Mouse (Mus musculus) layer of hippocampus, adult 9-11 months (tissue): Measurements from ENCODE around the gene Nrm.
"Not testable (repeated sequence)": the region's sequence is repeated elsewhere in the genome, so short reads cannot be mapped to it uniquely, and the experiment has no call there.

Source experiments
- DNase-seq: peaks from one replicate; pipeline ENCODE4 v3.0.0; 2022

Nrm gene

DNA sequence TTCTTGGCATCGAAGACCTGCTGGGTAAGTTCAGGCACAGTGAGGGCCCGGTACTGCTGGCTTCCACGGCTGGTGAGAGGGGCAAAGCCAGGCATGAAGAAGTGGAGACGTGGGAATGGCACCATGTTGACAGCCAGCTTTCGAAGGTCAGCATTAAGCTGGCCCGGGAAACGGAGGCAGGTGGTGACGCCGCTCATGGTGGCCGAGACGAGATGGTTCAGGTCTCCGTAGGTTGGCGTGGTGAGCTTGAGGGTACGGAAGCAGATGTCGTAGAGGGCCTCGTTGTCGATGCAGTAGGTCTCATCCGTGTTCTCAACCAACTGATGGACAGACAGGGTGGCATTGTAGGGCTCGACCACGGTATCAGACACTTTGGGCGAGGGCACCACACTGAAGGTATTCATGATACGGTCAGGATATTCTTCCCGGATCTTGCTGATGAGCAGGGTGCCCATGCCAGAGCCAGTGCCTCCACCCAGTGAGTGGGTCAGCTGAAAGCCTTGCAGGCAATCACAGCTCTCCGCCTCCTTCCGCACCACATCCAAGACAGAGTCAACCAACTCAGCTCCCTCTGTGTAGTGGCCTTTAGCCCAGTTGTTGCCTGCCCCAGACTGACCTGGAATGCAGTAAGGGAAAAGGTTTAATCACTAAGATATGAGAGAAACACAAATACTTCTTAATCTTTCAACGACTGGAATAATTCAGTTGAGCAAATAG is 25.5 kb upstream of the Nrm start:
- no peak for DNase-seq

DNA sequence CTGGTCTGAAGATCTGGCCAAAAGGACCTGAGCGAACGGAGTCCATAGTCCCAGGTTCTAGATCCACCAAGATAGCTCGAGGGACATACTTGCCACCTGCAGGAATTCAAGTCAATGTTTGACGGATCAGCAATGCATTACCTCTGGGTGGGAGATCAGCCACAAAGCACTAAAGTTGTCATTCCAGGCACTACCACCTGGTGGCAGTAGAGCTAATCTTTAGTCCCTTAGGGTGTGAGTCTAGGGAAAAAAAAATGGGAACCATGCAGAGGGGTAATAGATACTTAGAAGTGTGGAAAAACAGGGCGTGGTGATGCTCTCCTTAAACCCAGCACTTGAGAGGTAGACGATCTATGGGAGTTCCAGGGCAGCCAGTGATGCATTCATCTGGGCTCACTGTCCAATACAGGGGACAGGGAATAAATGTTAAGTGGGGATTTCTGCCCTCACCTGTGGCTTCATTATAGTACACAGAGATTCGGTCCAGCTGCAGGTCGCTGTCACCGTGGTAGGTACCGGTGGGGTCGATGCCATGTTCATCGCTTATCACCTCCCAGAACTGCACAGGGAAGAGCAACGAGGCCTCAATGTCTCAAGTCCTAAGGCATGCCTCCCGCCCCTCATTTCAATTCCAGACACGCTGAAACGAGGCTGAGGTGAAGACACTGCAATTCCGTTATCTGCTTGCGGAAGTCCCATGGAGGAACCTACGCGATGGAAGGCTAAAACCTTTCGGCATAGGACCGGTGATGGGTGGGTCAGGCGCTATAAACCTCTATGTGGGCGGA is 24.7 kb upstream of the Nrm start:
- DNase-seq: peak; percentile 88

DNA sequence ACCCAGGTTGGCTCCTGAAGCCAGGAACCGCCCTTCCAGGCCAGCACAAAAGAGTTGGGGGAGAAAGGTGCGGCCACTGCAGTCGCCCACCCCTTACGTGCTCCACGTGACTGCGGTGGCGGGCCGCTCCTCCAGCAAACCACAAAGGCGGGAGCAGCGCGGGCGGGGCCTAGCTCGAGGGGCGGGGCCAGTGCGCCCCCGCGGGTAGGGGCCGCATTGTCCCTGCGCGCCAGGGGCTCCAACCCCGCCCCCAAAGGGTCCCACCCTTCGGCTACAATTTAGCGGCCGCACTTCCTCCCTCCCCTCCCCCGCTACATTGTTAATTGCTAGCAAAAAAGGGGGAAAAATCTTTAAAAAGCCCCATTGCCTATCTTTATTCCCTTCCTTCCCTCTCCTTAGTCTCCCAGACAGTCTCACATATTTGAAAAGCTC is 24.1 kb upstream of the Nrm start:
- DNase-seq: peak; percentile 83

DNA sequence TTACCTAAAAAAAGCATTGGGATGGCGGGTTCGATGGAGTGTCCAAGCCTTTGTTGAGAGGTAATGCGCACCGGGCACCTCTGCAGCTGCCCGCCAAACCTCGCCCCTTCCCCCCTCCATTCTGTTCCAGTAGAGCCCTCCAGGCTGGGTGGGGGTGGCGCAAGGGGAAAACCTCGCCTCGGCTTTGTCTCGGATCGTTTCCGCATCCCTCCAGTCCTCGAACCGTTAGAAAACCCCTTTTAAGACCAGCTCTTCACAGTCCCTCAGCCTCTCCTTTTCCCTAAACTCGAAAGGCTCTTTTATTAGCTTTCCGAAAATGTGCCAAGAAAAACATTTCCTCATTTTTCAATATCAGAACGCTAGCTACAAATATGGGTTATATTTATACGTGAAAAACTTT is 23.6 kb upstream of the Nrm start:
- no peak for DNase-seq

DNA sequence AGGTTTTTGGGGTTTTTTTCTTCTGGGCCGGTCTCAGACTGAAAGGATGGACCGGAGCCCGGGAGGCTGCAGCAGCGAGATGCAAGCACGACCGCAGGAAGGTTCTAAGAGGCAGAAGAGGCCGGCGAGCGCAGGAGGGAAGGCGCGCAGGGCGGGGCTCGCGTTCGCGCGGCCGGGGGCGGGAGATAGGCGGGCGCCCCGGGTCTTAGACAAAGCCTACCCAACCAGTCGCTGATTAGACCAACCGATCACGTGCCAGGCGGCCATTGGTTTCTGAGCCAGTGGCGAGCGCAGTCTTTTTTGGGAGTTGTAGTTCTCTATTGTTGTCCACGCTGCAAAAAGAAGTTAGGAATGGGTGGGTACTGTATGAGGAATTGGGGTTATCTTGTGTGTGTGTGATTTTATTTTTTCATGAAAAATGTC is 23.0 kb upstream of the Nrm start, which contains the start of gene Tubb5:
Tubb5 (minus strand) TSS at position 185 of the 423 bp plus-strand sequence.
- peak; percentile 98 for DNase-seq

DNA sequence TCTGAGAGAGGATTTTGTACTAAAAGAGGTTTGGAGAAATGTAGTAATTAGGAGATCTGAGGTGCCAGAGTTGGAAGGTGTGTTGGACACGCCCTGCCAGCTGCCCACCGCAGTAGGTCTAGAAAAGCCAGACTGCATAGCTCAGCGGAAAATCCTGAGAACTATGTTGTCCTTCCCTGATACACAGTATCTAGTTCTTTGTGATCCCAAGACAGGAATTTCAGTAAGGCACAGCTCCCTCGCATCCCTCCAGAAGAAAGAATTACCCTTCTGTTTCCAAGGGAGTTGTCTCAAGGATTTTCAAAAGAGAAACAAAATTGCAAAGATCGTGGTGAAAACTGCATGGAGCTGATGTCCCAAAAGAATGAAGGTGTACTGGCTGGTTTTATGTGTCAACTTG is 22.5 kb upstream of the Nrm start:
- DNase-seq: no peak

DNA sequence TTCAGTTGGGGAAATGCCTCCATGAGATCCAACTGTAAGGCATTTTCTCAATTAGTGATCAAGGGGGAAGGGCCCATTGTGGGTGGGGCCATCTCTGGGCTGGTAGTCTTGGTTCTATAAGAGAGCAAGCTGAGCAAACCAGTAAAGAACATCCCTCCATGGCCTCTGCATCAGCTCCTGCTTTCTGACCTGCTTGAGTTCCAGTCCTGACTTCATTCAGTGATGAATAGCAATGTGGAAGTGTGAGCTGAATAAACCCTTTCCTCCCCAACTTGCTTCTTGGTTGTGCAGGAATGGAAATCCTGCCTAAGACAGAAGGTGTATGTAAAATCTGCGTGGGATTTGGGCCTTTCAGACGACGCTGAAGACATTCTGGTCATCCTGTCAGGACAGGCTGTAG is 22.1 kb upstream of the Nrm start:
- DNase-seq: not testable (repeated sequence)

DNA sequence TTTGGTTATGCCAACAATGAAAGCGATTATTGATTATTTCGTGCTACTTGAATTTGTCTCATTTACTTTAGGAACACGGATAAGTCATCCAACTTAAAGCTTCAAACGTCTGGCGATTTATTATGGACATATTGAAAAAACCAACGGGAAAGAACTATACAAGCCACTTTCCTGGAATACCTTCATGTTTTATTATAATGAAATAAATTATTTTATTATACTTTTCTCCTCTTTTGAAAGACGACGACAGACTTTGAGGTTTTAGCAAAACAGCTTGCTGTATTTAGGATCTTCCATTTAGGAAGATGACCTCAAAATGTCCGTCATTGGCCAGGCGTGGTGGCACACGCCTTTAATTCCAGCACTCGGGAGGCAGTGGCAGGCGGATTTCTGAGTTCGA is 20.6 kb upstream of the Nrm start:
- no peak for DNase-seq

DNA sequence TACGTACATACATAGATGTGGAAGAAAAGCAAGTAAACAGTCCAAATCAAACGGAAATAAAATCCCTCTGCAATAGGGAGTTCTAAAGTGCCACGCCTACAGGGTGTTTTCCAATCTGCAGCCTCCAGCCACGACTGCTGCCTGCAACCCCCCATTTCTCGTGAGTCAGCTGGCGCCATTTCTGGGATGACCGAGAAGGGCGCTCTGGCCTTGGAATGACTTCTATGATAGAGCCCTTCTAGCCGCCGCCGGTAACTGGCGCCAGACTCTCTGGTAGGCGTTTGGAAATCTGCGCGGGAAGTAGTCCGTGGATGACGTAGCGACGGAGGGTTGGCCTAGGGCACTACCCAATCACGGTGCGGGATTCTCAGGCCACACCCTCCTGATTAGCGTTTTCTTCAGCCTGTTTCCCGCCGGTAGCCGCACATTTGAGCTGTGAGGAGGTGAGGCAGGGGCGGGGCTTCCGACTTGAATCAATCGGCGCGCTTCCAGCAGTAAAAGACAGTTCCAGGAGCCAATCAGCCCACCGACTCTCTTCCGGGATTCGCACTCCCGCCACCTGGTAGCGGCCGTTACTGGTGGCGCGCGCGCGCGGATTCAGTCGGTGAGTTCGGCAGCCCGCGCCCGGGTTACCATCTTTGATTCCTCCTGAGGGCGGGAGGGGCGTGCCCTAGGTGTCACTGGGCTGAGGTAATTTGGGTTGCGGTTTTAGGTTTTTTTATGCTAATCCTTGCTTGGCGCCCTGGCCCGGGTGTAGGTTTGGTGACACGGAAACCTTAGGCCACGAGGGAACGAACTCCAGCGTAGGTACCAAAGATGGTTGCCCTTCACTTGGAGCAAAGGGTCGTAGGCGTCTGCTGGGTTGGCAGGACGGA is 19.8 kb upstream of the Nrm start, which contains the start of gene Mdc1:
Mdc1 (plus strand) TSS at position 440 of the 875 bp plus-strand sequence.
- DNase-seq: peak; percentile 100

DNA sequence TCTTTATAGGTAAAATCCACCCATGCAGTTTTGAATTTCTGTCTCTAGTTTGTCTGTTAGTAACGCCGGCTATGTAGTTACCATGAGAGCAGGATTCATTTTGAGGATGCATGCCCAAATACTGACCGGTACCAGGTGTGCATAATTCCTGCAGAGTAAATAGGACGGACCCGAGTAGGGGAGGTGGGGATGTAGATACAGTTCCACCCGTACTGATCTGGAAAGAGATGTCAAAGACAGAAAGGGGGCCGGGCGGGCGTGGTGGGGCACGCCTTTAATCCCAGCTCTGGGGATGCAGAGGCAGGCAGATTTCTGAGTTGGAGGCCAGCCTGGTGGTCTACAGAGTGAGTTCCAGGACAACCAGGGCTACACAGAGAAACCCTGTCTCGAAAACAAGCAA is 19.1 kb upstream of the Nrm start:
- DNase-seq: no peak

DNA sequence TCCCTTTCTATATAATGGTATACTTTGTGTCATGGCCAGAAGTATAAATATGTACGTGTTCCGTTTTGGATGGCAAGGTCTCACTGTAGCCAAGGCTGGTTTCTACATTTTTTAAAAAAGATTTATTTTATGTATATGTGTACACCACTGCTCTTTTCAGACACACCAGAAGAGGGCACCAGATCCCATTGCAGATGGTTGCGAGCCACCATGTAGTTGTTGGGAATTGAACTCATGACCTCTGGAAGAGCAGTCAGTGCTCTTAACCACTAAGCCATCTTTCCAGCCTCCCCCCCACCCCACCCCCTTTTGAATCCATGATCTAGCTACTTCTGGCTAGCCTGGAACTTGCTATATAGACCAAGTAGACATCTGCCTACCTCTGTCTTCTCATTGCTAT is 17.6 kb upstream of the Nrm start:
- DNase-seq: no peak

DNA sequence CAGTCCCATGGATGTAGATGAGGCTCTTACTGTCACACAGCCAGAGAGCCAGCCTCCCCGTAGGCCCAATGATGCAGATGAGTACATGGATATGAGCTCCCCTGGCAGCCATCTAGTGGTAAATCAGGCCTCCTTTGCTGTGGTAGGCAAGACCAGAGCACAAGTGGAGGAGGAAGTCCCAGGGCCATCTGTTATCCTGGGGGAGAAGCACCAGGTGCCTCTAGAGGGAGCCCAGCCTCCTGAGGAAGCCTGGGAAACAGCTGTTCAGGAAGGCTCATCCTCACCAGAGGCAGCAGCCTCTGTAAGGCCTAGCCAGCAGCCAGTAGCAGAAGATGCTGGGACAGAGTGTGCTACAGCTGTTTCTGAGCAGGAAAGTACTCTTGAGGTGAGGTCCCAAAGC is 13.0 kb upstream of the Nrm start:
- peak; percentile 62 for DNase-seq

DNA sequence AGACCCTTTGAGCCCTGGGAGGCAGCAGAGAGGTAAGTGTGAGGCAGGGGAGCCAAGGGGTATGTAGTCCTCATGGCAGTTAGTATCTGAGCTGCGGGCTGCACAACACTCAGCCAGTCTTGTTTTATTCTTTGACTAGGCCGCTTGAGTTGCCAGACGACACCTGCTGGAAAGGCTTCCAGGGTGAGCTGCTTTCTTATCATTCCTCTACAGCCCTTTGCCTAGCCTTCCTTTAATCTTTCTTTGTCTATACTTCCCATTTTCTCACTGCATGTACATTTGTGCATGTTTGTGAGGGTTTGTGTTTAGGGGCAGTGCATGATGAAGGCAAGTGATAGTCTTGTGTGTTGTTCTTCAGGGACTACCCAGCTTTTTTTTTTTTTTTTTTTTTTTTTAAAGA is 10.1 kb upstream of the Nrm start:
- no peak for DNase-seq

DNA sequence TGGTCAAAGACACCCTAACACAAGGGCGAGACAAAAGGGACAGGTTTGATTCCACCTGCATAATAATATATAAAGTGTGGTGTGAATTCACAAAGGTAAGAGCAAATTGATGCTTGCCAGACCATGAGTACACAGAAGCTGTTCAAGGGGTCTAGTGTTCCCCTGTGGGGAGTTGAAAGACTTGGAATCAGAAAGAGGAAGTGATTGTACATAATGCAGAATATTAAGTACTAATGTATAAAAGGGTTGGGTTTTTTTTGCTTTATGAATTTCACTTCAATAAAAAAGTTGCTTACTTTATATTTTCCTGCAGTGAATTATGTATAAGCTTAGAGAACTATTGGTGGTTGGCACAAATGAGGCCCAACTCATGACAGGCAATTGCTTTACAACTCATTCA is 1.7 kb upstream of the Nrm start:
- no peak for DNase-seq

DNA sequence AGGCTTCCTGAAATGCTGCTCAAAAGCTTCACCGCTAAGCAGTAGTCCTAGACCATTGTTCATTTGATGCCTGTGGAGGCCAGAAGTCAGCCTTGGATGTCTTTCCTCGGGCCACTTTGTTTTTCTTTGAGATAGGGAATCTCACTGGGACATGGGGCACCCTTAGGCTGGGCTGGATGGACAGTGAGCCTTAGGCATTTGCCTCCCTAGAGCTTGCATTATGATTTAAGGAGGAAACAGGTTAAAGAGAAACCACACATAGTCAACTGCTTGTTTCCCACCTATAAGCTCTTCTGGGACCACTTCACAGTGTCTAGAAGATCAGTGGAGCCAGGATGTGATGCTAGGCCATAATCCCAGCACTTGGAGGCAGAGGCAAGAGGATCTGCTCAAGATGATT is 1.3 kb upstream of the Nrm start:
- no peak for DNase-seq

DNA sequence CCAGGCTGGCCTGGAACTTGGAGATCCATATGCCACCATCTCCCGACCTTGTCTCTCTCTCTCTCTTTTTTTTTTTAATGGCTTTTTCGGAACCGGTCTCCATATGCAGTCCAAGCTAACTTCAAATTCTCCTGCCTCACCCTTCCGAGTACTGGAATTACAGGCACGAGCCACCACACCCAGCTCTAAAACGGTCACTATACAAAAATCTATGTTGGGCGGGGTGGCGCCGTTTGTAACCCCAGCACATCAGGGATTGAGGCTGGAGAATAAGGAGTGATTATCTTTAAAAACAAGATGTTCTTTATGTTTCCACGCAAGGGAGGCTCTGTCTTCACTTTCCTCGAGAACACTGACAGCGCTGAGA is 304 bp upstream of the Nrm start:
- no peak for DNase-seq

DNA sequence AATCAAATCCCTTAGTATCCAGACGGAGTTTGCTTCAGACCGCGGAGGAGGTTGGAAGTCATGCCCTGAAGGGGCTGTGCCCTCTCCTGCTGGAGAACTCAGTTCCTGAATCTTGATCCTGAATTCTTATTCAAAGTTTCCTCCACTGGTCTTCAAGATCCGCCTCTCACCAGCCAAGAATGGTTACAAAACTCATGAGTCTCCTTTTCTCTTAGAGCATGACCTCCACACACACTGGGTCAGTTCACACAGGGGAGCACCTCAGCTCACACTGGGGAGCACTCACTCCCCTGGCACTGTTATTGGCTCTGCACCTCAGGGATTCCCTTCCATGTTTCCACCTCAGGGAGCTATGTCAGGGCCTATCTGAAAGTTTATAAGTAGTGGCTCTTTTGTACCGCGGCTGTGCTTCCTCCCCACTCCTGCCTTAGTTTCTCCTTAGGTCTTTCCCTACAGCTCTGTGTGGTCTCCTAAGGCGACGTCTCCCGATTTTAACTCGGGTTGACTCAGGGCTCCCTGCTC is 3.8 kb downstream of the Nrm start:
- no peak for DNase-seq

DNA sequence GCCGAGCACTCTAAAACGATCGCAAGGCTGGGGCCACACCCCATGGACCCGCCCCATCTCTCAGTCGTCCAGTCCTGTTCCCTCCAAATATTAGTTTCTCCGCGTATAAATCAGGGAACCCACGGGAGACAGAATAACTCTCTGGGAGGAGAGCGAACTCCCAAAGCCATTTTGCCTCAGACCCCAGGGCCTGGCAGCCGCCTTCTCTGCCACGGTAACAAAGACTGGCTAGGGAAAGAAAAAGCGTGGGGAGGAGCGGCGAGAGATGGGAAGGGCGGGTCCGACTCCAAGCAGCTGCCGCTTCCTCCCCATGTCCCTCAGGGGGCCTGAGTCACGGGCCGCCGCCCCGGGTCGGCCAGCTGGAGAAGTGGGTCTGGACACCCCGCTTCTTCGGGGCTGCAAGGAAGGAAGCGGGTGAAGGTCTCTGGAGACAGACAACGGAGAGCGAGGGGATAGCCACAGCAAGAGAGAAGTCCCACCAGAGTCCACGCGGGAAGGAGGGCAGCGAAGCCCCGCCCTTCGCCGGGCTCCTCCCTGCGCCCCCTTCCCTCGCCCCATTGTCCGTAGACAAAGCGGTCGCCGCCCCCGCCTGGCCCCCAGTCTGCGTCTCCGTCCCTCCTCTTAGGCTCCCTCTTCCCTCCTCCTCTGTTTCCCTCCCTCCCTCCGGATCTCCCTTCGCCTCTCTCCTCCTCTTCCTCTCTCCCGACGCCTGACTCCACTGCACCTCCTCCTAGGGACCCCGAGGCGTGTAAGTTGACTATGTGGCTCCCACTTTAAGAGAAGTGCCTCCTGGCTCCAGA is 4.6 kb downstream of the Nrm start, which contains the start of gene Ppp1r18:
Ppp1r18 (plus strand) TSS at position 113 of the 800 bp plus-strand sequence.
- peak; percentile 21 for DNase-seq

DNA sequence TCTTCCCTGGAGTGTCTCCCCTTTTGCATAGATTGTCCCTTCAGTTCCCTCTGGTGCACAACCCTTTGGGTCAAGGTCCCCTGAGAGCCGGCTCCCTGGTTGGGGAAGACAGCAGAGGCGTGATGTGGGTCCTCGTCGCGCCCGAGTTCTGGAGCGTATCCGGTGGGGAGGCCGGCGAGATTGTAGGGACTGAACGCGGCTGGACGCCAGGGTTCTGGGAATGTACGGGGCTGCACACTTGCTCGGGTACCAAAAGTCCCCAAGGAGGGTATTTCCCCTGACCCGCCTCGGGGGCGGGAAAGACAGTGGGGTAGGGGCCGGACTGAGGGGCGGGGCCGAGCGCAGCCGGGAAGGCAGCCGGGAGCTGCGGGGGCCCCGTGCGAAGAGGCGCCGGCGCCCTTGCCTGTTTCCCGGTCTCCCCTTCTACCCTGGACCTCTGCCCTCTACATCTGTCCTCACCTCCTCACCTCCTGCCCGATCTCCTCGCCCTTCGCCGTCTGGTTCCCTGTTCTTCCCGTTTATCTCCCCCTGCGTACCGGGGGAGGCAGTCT is 5.2 kb downstream of the Nrm start:
- no peak for DNase-seq

DNA sequence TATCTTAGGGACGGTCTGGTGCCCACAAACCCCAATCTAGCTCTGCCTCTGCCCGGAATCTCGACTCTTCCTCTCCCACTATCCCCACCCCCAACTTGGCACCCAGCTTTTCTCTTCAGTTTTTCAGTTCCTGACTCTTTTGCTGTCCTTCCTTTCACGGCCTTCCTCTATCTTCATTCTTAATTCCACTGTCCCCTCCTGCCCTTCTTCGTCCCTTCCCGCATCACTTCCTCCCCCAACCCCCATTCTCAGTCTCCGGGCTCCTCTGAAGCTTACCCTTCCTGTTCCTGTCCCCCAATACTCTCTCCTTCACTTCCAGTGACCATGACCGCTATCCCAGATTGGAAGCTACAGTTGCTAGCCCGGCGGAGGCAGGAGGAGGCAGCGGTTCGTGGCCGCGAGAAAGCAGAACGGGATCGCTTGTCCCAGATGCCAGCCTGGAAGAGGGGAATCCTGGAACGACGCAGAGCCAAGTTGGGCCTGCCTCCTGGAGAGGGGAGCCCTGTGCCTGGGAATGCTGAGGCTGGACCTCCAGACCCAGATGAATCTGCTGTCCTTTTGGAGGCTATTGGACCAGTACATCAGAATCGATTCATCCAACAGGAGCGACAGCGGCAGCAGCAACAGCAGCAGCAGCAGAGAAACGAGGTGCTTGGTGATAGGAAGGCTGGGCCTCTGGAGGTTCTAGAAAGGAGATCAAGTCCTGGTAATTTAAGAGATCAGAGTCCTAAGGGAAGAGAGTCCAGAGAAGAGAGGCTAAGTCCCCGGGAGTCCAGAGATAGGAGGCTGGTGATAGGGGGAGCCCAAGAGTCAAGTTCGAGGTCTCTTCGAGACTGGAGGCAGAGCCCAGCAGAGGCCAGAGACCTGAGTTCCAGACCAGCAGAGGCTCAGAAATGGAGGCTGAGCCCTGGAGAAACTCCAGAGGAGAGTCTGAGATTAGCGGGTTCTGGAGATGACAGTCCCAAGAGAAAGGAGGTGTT is 6.1 kb downstream of the Nrm start:
- DNase-seq: no peak
